Mouse (Mus musculus) CH12.LX (cell line): ENCODE results near the gene Ank2. TPM values are rescaled to one million over a fixed set of nuclear protein-coding genes. Genes with fewer than 3 reads are reported as not detected.

Experiments used
- DNase-seq: peaks from one replicate; pipeline ENCODE4 v3.0.0-alpha.2; 2013; ENCODE audit errors: extremely low read depth
- H3K27ac ChIP-seq: 2 replicates; pipeline ENCODE4 v1.5.1; 2012; ENCODE audit warnings: low read depth, mild to moderate bottlenecking, control low read depth, moderate library complexity; ENCODE audit not compliant: insufficient read depth
- H3K27me3 ChIP-seq: replicated peaks from 2 replicates; pipeline ENCODE3; 2012; ENCODE audit warnings: inconsistent platforms
- H3K36me3 ChIP-seq, 2 experiments: replicated peaks in 1 of 2; 2 replicates each; pipeline versions ENCODE3 to v1.6.1; 2012; ENCODE audit warnings: inconsistent platforms in 1 of 2, low read length in 1 of 2, mild to moderate bottlenecking in 1 of 2, mixed read lengths in 1 of 2, moderate library complexity in 1 of 2; ENCODE audit not compliant: control insufficient read depth in 1 of 2, insufficient read depth in 1 of 2
- H3K4me1 ChIP-seq, 2 experiments: 2 replicates each; pipeline ENCODE4 v1.6.1; 2012; ENCODE audit warnings: inconsistent platforms in 1 of 2, moderate library complexity in 1 of 2; ENCODE audit not compliant: insufficient read depth in 2 of 2, control insufficient read depth in 1 of 2
- H3K4me2 ChIP-seq: 2 replicates; pipeline ENCODE4 v1.6.1; 2012; ENCODE audit warnings: low read depth, mild to moderate bottlenecking, control low read depth; ENCODE audit not compliant: poor library complexity, insufficient read depth, severe bottlenecking
- H3K4me3 ChIP-seq, 3 experiments: fragments of 150-350 bp in 1 of 3; sonication (generic) in 1 of 3; replicated peaks in 1 of 3; 2 replicates each; pipeline versions ENCODE3 to v1.5.1; 2011 to 2012; ENCODE audit warnings: low read depth in 2 of 3, low read length in 2 of 3, mild to moderate bottlenecking in 2 of 3, moderate library complexity in 2 of 3, control low read depth in 1 of 3, improper control_type of control experiment in 1 of 3, inconsistent platforms in 1 of 3, mixed read lengths in 1 of 3; ENCODE audit not compliant: poor library complexity in 1 of 3
- H3K79me2 ChIP-seq: replicated peaks from 2 replicates; pipeline ENCODE4 v1.6.1; 2012; ENCODE audit warnings: mild to moderate bottlenecking, moderate library complexity; ENCODE audit not compliant: control insufficient read depth, poor library complexity, insufficient read depth, severe bottlenecking; ENCODE audit errors: extremely low read depth
- H3K9ac ChIP-seq: 2 replicates; pipeline ENCODE4 v1.6.1; 2012; ENCODE audit warnings: low read depth, mild to moderate bottlenecking, control low read depth, moderate library complexity; ENCODE audit not compliant: insufficient read depth
- H3K9me3 ChIP-seq: replicated peaks from 2 replicates; pipeline ENCODE3; 2012; ENCODE audit warnings: low read length, inconsistent platforms, mixed read lengths
- BHLHE40 ChIP-seq: IDR thresholded peaks from 2 replicates; pipeline ENCODE4 v1.6.1; 2011; ENCODE audit warnings: mild to moderate bottlenecking, low read depth, low read length, improper control_type of control experiment
- CHD2 ChIP-seq: IDR thresholded peaks from 2 replicates; pipeline ENCODE4 v1.6.1; 2011; ENCODE audit warnings: low read length, improper control_type of control experiment
- CTCF ChIP-seq, 2 experiments: IDR thresholded peaks in 1 of 2; conservative IDR thresholded peaks in 1 of 2; 2 replicates each; pipeline ENCODE4 v1.5.1; 2011 to 2012; ENCODE audit warnings: low read depth in 2 of 2, low read length in 2 of 2, improper control_type of control experiment in 1 of 2, inconsistent platforms in 1 of 2, mild to moderate bottlenecking in 1 of 2, moderate library complexity in 1 of 2
- ELF1 ChIP-seq: IDR thresholded peaks from 2 replicates; pipeline ENCODE4 v1.6.1; 2014; ENCODE audit warnings: low read depth, mild to moderate bottlenecking, inconsistent platforms, low read length, improper control_type of control experiment
- EP300 ChIP-seq: IDR thresholded peaks from 2 replicates; pipeline ENCODE4 v1.6.1; 2011; ENCODE audit warnings: low read length, improper control_type of control experiment
- ETS1 ChIP-seq: conservative IDR thresholded peaks from 2 replicates; pipeline ENCODE4 v1.6.1; 2012; ENCODE audit warnings: low read depth, mild to moderate bottlenecking, inconsistent platforms, low read length, improper control_type of control experiment, moderate library complexity
- GABPA ChIP-seq: IDR thresholded peaks from 2 replicates; pipeline ENCODE4 v1.6.1; 2012; ENCODE audit warnings: low read depth, low read length, improper control_type of control experiment, inconsistent platforms; ENCODE audit not compliant: insufficient replicate concordance
- HCFC1 ChIP-seq: IDR thresholded peaks from 2 replicates; pipeline ENCODE4 v1.6.1; 2012; ENCODE audit warnings: low read depth, mild to moderate bottlenecking, inconsistent platforms, low read length, improper control_type of control experiment
- IRF4 ChIP-seq: IDR thresholded peaks from 2 replicates; pipeline ENCODE4 v1.6.1; 2014; ENCODE audit warnings: low read depth, mild to moderate bottlenecking, inconsistent platforms, low read length, improper control_type of control experiment
- JUN ChIP-seq: IDR thresholded peaks from 2 replicates; pipeline ENCODE4 v1.6.1; 2011; ENCODE audit warnings: low read depth, mild to moderate bottlenecking, low read length, improper control_type of control experiment, moderate library complexity; ENCODE audit not compliant: insufficient read depth
- JUND ChIP-seq: conservative IDR thresholded peaks from 2 replicates; pipeline ENCODE4 v1.6.1; 2011; ENCODE audit warnings: low read depth, low read length, improper control_type of control experiment
- MAFK ChIP-seq: IDR thresholded peaks from 2 replicates; pipeline ENCODE4 v1.6.1; 2011; ENCODE audit warnings: low read length, improper control_type of control experiment; ENCODE audit not compliant: insufficient replicate concordance
- MEF2A ChIP-seq: IDR thresholded peaks from 2 replicates; pipeline ENCODE4 v1.6.1; 2014; ENCODE audit warnings: low read depth, mild to moderate bottlenecking, inconsistent platforms, low read length, improper control_type of control experiment, borderline replicate concordance
- MXI1 ChIP-seq: IDR thresholded peaks from 2 replicates; pipeline ENCODE4 v1.6.1; 2011; ENCODE audit warnings: mild to moderate bottlenecking, low read depth, low read length, improper control_type of control experiment
- MYC ChIP-seq: IDR thresholded peaks from 2 replicates; pipeline ENCODE4 v1.6.1; 2011; ENCODE audit warnings: low read depth, mild to moderate bottlenecking, improper control_type of control experiment, low read length
- NELFE ChIP-seq: IDR thresholded peaks from 2 replicates; pipeline ENCODE4 v1.6.1; 2011; ENCODE audit warnings: low read depth, low read length, improper control_type of control experiment
- SMC3 ChIP-seq: IDR thresholded peaks from 2 replicates; pipeline ENCODE4 v1.6.1; 2011; ENCODE audit warnings: low read depth, low read length, improper control_type of control experiment
- TCF12 ChIP-seq: IDR thresholded peaks from 2 replicates; pipeline ENCODE4 v1.6.1; 2014; ENCODE audit warnings: low read depth, mild to moderate bottlenecking, inconsistent platforms, low read length, improper control_type of control experiment
- UBTF ChIP-seq: IDR thresholded peaks from 2 replicates; pipeline ENCODE4 v1.6.1; 2012; ENCODE audit warnings: low read depth, mild to moderate bottlenecking, inconsistent platforms, low read length, improper control_type of control experiment, moderate library complexity
- USF1 ChIP-seq: IDR thresholded peaks from 2 replicates; pipeline ENCODE4 v1.6.1; 2014; ENCODE audit warnings: low read depth, mild to moderate bottlenecking, inconsistent platforms, low read length, improper control_type of control experiment
- ZNF384 ChIP-seq: IDR thresholded peaks from 2 replicates; pipeline ENCODE4 v1.6.1; 2012; ENCODE audit warnings: low read depth, low read length, improper control_type of control experiment, inconsistent platforms
- dilution Hi-C: fragments of 300-500 bp; cut with MboI; formaldehyde crosslinking; loops from 2 replicates; pipeline ENCODE4 v1.14.3; 2020; ENCODE audit warnings: low sequenced_read_pairs; ENCODE audit not compliant: extremely low pct_unique_long_range_greater_than_20kb, extremely low pct_ligation_motif_present
- in situ Hi-C: fragments of 300-500 bp; cut with MboI; formaldehyde crosslinking; loops from 3 replicates; pipeline ENCODE4 v1.14.3; 2019; ENCODE audit warnings: low sequenced_read_pairs, low pct_ligation_motif_present, low pct_unique_long_range_greater_than_20kb, mixed read lengths
- polyA plus RNA-seq: library from polyadenylated mRNA; unstranded; fragments of >175 nt; gene quantifications from 2 replicates; pipeline ENCODE4 v1.2.1, GENCODE M21; 2012; ENCODE audit warnings: low read depth; ENCODE audit not compliant: insufficient read length
- total RNA-seq, 2 experiments: library from RNA; depleted of rRNA; stranded (reverse); fragments of 300-350 nt in 1 of 2; fragments of >200 nt in 1 of 2; gene quantifications; 2 replicates each; pipeline ENCODE4 v1.2.3; 2012 to 2014

The Ank2 gene
- total and polyA plus RNA-seq, 3 experiments = 3.9 to 20.9 (median 12.2) TPM

GRCm38 (mm10) chr3:127034983-127035382 is 464.2 kb downstream of the Ank2 start:
- dilution Hi-C loops = no loop called here
- no peak for DNase-seq
- no peak overlapping the region for H3K27ac ChIP-seq
- H3K4me1 ChIP-seq = peaks cover 0 to 14% of the 10 kb centered on the region in 2 experiments; a peak in 2 of 4 replicates
- in situ Hi-C loops = no loop called here
- no peaks in the 10 kb centered on the region for H3K79me2 ChIP-seq
- H3K4me3 ChIP-seq = no peak overlapping the region
- H3K9ac ChIP-seq = no peak overlapping the region; the same call in 1 of the 2 replicates
- H3K4me2 ChIP-seq = no peak overlapping the region
- no peaks in the 10 kb centered on the region for H3K9me3 ChIP-seq
- no peaks in the 10 kb centered on the region for H3K27me3 ChIP-seq
- peaks cover 4% of the 10 kb centered on the region in 2 experiments for H3K36me3 ChIP-seq
- TF ChIP-seq NELFE (no peak), SMC3 (no peak), BHLHE40 (no peak), ZNF384 (no peak), GABPA (no peak), EP300 (no peak), ELF1 (no peak), USF1 (no peak), MEF2A (no peak)

- Histone ChIP-seq H3K4me3 (no peak overlapping the region), H3K79me2 (no peaks in the 10 kb centered on the region), H3K9ac (no peak overlapping the region), H3K4me2 (peak overlapping the region; percentile 50; the same call in 1 of the 2 replicates), H3K36me3 (peaks cover 0 to 6% of the 10 kb centered on the region in 2 experiments), H3K4me1 (peaks cover 6 to 43% of the 10 kb centered on the region in 2 experiments; a peak in 3 of 4 replicates), H3K9me3 (no peaks in the 10 kb centered on the region), H3K27me3 (no peaks in the 10 kb centered on the region), H3K27ac (no peak overlapping the region)
- dilution Hi-C loops = no loop called here
- peak; percentile 71 for DNase-seq
- in situ Hi-C loops = no loop called here
- TF ChIP-seq JUND (peak; percentile 73), MEF2A (peak; percentile 38; the same call in 1 of the 2 replicates), MAFK (peak; percentile 96), CHD2 (no peak), UBTF (no peak), MXI1 (peak; percentile 50; the same call in 1 of the 2 replicates), EP300 (peak; percentile 65), HCFC1 (no peak), USF1 (no peak), CTCF (conservative IDR thresholded peaks at IDR 0.05 in 1 of 2, IDR thresholded peaks at IDR 0.05 in 1 of 2; ENCODE audit: low read depth in 2 of 2, low read length in 2 of 2) (no peak), BHLHE40 (peak; percentile 34; the same call in 1 of the 2 replicates), MYC (peak; percentile 42; the same call in 1 of the 2 replicates), TCF12 (peak; percentile 42; the same call in 1 of the 2 replicates), ETS1 (peak; percentile 82), JUN (peak; percentile 56; the same call in 1 of the 2 replicates), IRF4 (0 out of 2 replicates have a peak, but pooled peaks have one; percentile 28)
Observed at GRCm38 (mm10) chr3:127023992-127024391, 475.2 kb downstream of the Ank2 start.
